Mouse (Mus musculus) cerebellum, adult 18-20 months (tissue): Measurements from ENCODE around the gene Cebpz.

Experiments
- DNase-seq, 2 experiments: peaks; one replicate each; pipeline ENCODE4 v3.0.0; 2021

The Cebpz gene

DNA sequence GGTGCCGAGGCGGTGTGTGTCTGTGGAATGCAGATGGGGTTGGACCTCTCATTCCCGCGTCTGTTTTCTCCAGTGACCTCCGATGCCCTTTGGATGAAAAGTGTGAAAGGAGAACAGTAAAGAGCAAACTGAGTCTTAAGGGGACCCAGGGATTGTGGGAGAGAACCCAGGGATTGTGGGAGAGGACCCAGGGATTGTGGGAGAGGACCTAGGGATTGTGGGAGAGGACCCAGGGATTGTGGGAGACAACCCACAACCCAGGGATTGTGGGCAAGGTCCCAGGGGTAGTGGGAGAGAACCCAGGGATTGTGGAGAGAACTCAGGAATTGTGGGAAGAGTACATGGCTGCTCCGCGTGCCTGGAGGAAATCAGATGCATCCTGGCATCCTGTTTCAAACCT, 41.9 kb downstream of the Cebpz start:
- DNase-seq, result no peak

GRCm38 (mm10) chr17:78891020-78891419, 45.8 kb downstream of the Cebpz start:
- no peak for DNase-seq

GRCm38 (mm10) chr17:78889184-78889583, 47.7 kb downstream of the Cebpz start:
- peak; percentile 21 to 24 for DNase-seq

DNA sequence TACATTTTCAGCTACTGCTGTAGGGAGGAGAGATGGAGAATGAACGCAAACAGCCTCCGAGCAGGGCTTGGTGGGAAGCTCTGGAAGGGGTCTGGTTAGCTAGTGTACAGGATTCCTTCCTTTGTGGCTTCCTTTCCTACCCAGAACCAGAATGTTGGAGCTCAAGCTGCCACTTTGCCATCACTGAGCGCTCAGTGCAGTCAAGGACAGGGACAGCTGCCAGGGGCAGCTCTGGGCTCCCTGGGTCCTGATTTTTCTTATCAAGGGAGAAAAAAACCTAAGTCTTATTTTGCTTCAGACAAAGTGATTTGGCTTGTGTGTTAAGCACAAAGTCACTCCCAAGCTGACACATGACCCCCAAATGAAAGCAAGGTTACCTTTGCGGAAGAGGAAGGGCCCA, 48.3 kb downstream of the Cebpz start:
- DNase-seq, result peak in 1 of 2 experiments; percentile 10

DNA sequence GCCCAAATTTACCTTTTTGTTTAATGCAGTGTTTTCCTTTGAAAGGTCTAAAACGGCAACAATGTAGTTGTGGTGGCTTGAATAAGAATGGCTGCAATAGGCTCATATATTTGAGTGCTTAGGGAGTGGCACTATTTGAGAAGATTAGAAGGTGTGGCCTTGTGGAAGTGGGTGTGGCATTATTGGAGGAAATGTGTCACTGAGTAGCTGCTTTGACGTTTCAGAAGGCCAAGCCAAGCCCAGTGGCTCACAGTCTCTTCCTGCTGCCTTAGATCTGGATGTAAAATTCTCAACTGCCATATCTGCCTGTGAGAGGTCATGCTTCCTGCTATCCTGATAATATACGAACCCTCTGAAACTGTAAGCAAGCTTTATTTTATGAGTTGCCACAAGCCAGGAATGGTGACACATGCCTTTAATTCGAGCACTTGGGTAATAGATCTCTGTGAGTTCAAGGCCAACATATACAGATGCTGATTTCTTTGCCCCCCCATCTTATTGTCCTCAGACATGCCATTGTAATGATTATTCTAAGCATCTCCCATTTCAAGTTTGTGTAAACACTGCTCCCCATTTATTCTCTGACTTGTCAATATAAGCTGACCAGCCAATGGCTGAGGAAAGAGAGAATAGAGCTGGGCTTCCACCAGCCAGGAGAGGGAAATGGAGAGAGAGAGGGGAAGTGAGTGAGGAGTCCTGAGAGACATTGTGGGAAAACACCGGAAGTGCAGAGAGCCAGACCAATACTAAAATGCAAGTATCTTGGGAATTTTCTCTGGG, 51.4 kb downstream of the Cebpz start:
- DNase-seq, result no peak

DNA sequence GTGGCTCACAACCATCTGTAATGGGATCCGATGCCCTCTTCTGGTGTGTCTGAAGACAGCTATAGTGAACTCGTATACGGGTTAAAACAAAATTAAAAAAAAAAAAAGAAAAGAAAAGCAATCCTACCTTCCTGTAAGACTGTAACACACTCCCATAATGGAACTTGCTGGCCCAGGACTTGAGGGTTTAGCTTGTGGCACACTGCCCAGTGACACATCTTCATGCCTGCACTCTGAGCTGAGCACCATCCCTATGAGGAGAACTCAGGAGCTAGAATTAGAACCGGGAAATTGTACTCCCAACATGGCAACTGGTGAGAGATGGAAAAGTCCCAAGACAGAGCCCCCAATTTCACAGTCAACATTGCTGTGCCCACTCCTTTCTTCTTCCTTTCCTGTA, 53.6 kb downstream of the Cebpz start:
- no peak for DNase-seq

DNA sequence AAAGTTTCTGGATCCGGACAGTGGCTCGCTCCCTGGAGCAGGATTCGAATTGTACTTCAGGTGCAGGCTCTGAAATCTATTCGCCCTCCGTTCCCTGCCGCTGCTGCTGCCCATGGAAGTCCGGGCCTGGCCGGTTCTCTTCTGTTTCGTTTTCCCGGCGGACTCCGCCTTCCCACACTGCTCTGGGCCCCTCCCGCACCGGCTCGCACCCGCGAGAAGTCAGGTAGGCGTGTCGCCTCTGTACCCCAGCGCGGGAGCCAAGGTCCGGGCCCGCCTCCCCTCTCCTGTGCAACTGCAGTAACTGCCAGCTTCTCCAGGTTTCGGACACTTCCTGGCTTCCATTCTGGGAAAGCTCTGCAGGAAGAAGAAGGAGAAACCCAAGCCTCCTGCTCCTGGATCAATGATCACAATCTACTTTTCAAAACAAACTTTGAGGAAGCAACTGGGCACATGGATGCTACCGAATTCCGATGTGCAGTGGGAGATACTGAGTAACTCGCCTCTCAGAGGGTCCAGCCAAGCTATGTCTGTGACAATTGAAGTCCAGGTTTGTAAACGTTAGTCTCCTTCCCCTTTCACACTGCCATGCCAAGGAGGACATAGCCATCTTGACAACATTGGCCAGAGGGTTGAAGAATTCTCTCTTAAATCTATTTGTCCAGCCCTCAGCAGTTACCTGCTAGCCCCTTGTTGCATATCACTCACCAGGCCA, 54.3 kb downstream of the Cebpz start, which contains the start of gene Eif2ak2:
Gene Eif2ak2 (minus strand): TSS at position 173 of the 712 bp plus-strand sequence.
- peak; percentile 58 to 69 for DNase-seq

- DNase-seq, result no peak
Measured at GRCm38 (mm10) chr17:78881878-78882304, 55.0 kb downstream of the Cebpz start.

DNA sequence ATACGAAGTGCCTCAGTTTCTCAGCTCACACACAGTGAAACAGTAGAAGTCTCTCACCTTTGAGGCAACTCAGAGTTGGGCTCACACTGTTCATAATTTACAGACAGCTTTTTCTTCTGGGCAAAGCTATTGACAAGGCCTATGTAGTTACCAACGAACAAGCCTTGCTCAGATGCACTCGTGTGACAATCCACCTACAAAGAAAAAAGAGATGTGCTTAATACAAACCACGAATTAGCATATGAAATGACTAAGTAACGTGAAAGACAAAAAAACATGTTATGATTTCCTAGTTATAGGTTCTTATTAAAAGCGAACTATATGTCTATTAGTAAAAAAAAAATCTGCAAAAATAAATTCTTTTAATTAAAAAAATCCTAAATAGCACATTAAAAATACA, 63.0 kb downstream of the Cebpz start:
- DNase-seq, result no peak
